Mouse (Mus musculus) hindbrain, embryonic 11.5 days (tissue): ENCODE data around the gene Gm20458. TPM values are rescaled to one million over a fixed set of nuclear protein-coding genes. Genes with fewer than 3 reads are reported as not detected.

Experiments
- ATAC-seq: fragments of 200-750 bp; cut with Nextera tagmentation; 2 replicates; pipeline ENCODE4 v1.8.0; 2017; ENCODE audit warnings: mild to moderate bottlenecking, moderate TSS enrichment, moderate library complexity; ENCODE audit not compliant: low FRiP score
- DNase-seq: peaks from one replicate; pipeline ENCODE4 v3.0.0-alpha.2; 2015; ENCODE audit warnings: low spot score
- H3K27ac ChIP-seq: fragments of 300-500 bp; sonication (generic); 2 replicates; pipeline ENCODE4 v1.5.1; 2014; ENCODE audit warnings: mild to moderate bottlenecking, low read depth, low read length
- H3K27me3 ChIP-seq: fragments of 300-500 bp; sonication (generic); 2 replicates; pipeline ENCODE4 v1.6.1; 2014; ENCODE audit warnings: mild to moderate bottlenecking, low read length, moderate library complexity, mixed read lengths; ENCODE audit not compliant: control insufficient read depth, insufficient read depth
- H3K36me3 ChIP-seq: fragments of 300-500 bp; sonication (generic); 2 replicates; pipeline ENCODE4 v1.6.1; 2014; ENCODE audit warnings: mild to moderate bottlenecking, low read length, moderate library complexity, mixed read lengths; ENCODE audit not compliant: control insufficient read depth, insufficient read depth
- H3K4me1 ChIP-seq: fragments of 300-500 bp; sonication (generic); replicated peaks from 2 replicates; pipeline ENCODE4 v1.6.1; 2014; ENCODE audit warnings: low read length, mixed read lengths; ENCODE audit not compliant: control insufficient read depth, insufficient read depth
- H3K4me2 ChIP-seq: fragments of 300-500 bp; sonication (generic); replicated peaks from 2 replicates; pipeline ENCODE4 v1.6.1; 2014; ENCODE audit warnings: mild to moderate bottlenecking, low read depth, low read length
- H3K4me3 ChIP-seq: fragments of 300-500 bp; sonication (generic); 2 replicates; pipeline ENCODE4 v1.5.1; 2014; ENCODE audit warnings: low read depth, low read length
- H3K9ac ChIP-seq: fragments of 300-500 bp; sonication (generic); 2 replicates; pipeline ENCODE4 v1.6.1; 2014; ENCODE audit warnings: low read depth, low read length
- H3K9me3 ChIP-seq: fragments of 300-500 bp; sonication (generic); 2 replicates; pipeline ENCODE4 v1.6.1; 2016; ENCODE audit warnings: low read length; ENCODE audit not compliant: control insufficient read depth
- WGBS: fragments of 180-500 bp; shearing (Covaris S2); extraction: QIAGEN DNeasy Blood & Tissue Kit; methylation state at CpG from one replicate; pipeline ENCODE4 v1.1.7; 2014; 5-methylcytosine and 5-hydroxymethylcytosine counted together
- polyA plus RNA-seq: library from polyadenylated mRNA; unstranded; fragments of >200 nt; fragmentation: Nextera tagmentation; extraction: Ambion mirVana; gene quantifications from 2 replicates; pipeline ENCODE4 v1.2.1, GENCODE M21; 2014

Gm20458 gene
- polyA plus RNA-seq = 4.8 and 5.4 TPM in 2 replicates

DNA sequence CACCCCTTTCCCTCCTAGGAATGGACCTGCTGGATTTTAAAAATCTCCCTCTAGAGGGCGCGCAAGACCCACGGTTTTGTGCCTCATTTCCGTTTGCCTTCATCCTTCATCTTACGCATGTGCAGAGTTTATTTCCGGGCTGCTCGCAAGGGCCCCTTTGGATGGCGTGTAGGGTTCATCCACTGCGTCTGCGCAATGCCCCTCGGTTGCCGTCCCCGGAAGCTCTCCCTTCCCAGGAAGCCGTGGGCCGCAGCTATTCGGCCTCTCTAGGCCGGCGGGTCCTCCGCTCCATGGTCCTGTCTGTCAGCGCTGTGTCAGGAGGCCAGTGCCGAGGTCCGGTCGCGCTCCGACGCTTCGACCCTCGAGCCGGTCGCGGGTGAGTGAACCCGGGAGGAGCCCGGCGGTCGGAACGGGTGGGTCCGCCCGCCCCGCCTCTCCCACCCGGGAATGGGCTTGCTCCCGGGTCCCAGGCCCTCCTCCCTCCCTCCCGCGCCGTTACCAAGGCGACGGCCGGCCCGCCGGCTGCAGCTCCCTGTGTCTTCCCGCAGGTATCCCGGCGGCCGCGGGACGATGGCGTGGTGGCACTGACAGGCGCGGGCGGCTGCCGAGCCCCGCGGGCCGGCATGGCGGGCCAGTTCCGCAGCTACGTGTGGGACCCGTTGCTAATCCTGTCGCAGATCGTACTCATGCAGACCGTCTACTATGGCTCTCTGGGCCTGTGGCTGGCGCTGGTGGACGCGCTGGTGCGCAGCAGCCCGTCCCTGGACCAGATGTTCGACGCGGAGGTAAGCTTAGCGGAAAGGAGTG, at the start of gene Gm20458:
Gene Gm20458 (plus strand): TSS at position 223 of the 807 bp plus-strand sequence.
- Histone ChIP-seq H3K9ac (peak within 1 kb of the TSS; percentile 79), H3K27me3 (no peaks in the 10 kb centered on the region), H3K27ac (peak within 1 kb of the TSS; percentile 89), H3K36me3 (0 out of 2 replicates have a peak, but pooled peaks cover 4% of the 10 kb centered on the region), H3K4me3 (peak within 1 kb of the TSS; percentile 85), H3K4me2 (peak within 1 kb of the TSS; percentile 68), H3K4me1 (peaks cover 9% of the 10 kb centered on the region; the same call in 1 of the 2 replicates), H3K9me3 (no peaks in the 10 kb centered on the region)
- ATAC-seq = peak; percentile 98
- peak; percentile 97 for DNase-seq
- WGBS = under 1% methylated on average over 65 of the region's 79 CpGs

DNA sequence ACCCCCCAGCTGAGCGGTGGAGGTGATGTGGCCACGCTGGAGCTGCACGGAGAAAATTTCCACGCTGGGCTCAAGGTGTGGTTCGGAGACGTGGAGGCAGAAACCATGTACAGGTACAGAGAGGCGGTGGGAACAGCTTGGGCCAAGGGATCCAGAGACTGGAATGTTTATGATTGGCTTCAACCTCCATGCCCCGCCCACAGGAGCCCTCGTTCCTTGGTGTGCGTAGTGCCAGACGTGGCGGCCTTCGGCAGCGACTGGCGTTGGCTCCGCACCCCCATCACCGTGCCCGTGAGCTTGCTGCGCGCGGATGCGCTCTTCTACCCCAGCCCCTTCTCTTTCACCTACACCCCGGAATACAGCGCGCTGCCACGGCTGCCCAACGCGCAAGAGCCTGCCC, 46.6 kb upstream of the Gm20458 start:
- DNase-seq = no peak
- Histone ChIP-seq H3K36me3 (no peaks in the 10 kb centered on the region), H3K27me3 (peaks cover 14% of the 10 kb centered on the region), H3K4me1 (no peaks in the 10 kb centered on the region), H3K27ac (no peak overlapping the region), H3K4me3 (no peak overlapping the region), H3K4me2 (0 out of 2 replicates have a peak overlapping the region, but pooled peaks have one; percentile 23), H3K9me3 (no peaks in the 10 kb centered on the region), H3K9ac (no peak overlapping the region)
- ATAC-seq = no peak
- 23% methylated on average over 27 of the region's 28 CpGs for WGBS

DNA sequence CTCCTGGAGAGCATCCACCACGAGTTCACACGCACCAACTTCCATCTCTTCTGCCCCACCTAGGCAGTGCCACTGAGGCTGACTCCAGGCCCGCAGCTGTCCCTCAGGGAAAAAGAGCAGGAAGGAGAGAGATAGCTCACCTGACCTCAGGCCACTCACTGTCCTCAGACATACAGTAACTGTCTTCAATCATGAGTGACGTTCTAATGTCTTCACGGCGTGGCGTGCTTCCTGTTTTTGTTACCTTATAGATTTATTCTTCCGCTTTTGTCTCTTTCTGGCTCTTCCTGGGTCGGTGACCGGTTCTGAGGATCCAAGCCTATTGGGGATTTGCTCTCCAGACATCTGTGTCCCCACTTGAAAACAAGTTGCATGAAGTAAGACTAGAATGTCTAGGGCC, 46.2 kb upstream of the Gm20458 start:
- DNase-seq = no peak
- H3K27ac ChIP-seq = no peak overlapping the region
- 80% methylated on average over 10 of the region's 10 CpGs for WGBS
- no peaks in the 10 kb centered on the region for H3K9me3 ChIP-seq
- H3K4me1 ChIP-seq = no peaks in the 10 kb centered on the region
- peaks cover 11% of the 10 kb centered on the region; the same call in 1 of the 2 replicates for H3K27me3 ChIP-seq
- ATAC-seq = no peak
- H3K4me2 ChIP-seq = 0 out of 2 replicates have a peak overlapping the region, but pooled peaks have one; percentile 23
- no peak overlapping the region for H3K4me3 ChIP-seq
- no peaks in the 10 kb centered on the region for H3K36me3 ChIP-seq
- H3K9ac ChIP-seq = no peak overlapping the region

DNA sequence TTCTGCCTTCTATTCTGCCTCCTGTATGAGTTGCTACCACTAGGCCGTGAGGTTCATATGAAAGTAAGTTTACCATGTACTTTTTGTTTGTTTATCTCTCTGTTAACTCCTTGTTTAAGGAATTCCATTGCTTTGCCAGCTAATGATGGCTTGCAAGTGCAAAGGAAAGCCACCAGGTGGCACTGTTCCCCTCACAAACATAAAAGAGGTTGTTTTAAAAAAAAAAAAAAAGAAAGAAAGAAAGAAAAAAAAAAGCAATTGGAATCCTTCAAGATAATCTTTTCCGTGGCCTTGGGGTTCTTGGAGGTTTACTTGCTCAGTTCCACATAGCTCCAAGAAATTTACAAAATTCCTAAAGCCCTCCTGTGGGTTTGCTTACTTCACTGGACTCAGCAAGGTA, 43.6 kb upstream of the Gm20458 start:
- peak; percentile 70 for DNase-seq
- WGBS = 3% methylated on average over 2 of the region's 2 CpGs

DNA sequence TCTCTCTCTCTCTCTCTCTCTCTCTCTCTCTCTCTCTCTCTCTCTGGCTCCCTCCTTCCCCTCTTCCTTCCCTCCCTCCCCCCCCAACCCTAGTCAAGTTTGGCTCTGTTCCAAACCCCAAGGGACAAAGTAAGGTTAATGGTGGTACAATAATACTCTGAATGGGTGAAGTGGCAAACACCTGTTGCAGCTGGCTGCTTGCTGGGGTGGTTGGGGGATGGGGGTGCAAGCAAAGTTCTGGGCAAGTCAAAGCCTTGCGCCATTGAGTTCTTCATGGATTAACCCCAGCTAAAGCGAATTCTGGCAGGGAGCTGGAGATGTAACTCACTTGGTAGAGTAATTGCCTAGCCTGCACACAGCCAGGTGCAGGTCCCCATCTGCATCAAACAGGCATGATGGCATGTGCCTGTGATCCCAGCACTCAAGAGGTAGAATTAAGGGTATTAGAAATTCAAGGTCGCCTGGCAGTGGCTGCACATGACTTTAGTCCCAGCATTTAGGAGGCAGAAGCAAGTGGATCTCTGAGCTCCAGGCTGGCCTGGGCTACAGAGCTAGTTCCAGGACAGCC, 42.4 kb upstream of the Gm20458 start:
- DNase-seq (no peak), ATAC-seq (no peak)
- Histone ChIP-seq H3K9me3 (no peaks in the 10 kb centered on the region), H3K27ac (no peak overlapping the region), H3K36me3 (no peaks in the 10 kb centered on the region), H3K4me3 (no peak overlapping the region), H3K27me3 (peaks cover 7% of the 10 kb centered on the region; the same call in 1 of the 2 replicates), H3K9ac (no peak overlapping the region), H3K4me2 (no peak overlapping the region), H3K4me1 (no peaks in the 10 kb centered on the region)
- 37% methylated on average over 3 of the region's 3 CpGs for WGBS

More for the DNA sequence above, 43.6 kb upstream of the Gm20458 start:
- Histone ChIP-seq H3K4me1 (no peaks in the 10 kb centered on the region), H3K4me3 (no peak overlapping the region), H3K36me3 (no peaks in the 10 kb centered on the region), H3K4me2 (no peak overlapping the region), H3K9ac (no peak overlapping the region), H3K9me3 (no peaks in the 10 kb centered on the region), H3K27me3 (peaks cover 7% of the 10 kb centered on the region; the same call in 1 of the 2 replicates), H3K27ac (no peak overlapping the region)
- ATAC-seq = no peak

DNA sequence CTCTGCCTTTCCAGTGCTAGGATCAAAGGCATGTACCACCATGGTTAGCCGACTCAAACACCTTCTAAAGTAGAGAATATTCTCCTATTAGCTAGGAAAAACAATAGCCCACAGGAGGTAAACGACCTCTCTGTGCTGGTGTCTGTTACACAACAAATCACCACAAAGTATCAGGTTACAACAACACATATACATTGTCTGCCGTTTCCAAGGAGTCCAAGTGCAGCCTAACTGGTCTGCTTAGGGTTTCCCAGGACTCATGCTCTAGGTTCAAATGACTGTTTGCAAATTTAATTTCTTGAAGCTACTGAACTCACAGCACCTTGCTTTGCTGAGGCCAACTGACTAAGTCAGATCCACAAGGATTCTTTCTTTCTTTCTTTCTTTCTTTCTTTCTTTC, 41.3 kb upstream of the Gm20458 start:
- Histone ChIP-seq H3K4me3 (no peak overlapping the region), H3K27ac (no peak overlapping the region), H3K27me3 (peaks cover 2% of the 10 kb centered on the region; the same call in 1 of the 2 replicates), H3K4me1 (no peaks in the 10 kb centered on the region), H3K9me3 (no peaks in the 10 kb centered on the region), H3K9ac (no peak overlapping the region), H3K36me3 (no peaks in the 10 kb centered on the region), H3K4me2 (no peak overlapping the region)
- 6% methylated on average over 3 of the region's 3 CpGs for WGBS
- no peak for ATAC-seq
- DNase-seq = no peak

DNA sequence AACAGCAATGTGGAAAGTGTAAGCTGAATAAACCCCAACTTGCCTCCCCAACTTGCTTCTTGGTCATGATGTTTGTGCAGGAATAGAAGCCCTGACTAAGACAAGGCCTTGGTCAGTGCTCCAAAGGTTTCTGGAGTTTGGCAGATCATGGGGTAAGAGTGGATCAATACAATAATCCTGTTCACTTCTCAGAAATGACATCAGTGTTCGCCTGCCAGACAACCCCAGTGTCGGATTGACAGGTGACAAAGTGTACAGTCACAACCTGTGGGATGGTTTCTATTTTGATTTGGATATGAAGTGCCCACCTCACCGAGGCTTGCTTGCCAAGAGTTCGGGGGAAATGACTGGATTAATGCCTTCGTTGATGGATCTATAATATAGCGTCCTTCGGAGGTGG, 39.5 kb upstream of the Gm20458 start:
- no peaks in the 10 kb centered on the region for H3K4me1 ChIP-seq
- DNase-seq (no peak), ATAC-seq (no peak)
- no peaks in the 10 kb centered on the region for H3K36me3 ChIP-seq
- 91% methylated on average over 7 of the region's 7 CpGs for WGBS
- no peak overlapping the region for H3K9ac ChIP-seq
- H3K27me3 ChIP-seq = no peaks in the 10 kb centered on the region
- H3K27ac ChIP-seq = no peak overlapping the region
- H3K4me2 ChIP-seq = no peak overlapping the region
- no peaks in the 10 kb centered on the region for H3K9me3 ChIP-seq
- no peak overlapping the region for H3K4me3 ChIP-seq

DNA sequence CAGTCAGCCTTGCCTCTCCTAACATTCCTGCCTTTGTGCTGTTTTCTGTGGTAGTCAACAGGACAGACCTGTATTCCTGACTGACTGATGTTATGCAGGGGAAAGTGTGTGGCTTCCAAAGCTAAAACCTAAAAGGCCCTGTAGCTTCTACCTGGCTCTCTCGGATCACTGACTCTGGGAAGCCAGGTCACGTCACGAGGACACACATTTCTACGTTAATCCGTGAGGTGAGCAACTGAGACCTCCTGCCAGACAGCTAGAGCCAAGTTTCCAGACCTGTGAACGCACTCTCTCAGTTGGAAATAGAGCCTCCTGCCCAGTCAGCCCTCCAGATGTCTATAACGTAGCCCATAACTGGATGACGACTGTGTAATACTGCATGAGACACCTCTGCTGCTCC, 38.8 kb upstream of the Gm20458 start:
- H3K4me2 ChIP-seq = no peak overlapping the region
- H3K27me3 ChIP-seq = no peaks in the 10 kb centered on the region
- no peak overlapping the region for H3K27ac ChIP-seq
- DNase-seq (no peak), ATAC-seq (no peak)
- WGBS = 92% methylated on average over 8 of the region's 8 CpGs
- H3K9me3 ChIP-seq = no peaks in the 10 kb centered on the region
- H3K36me3 ChIP-seq = no peaks in the 10 kb centered on the region
- no peak overlapping the region for H3K4me3 ChIP-seq
- H3K4me1 ChIP-seq = no peaks in the 10 kb centered on the region
- H3K9ac ChIP-seq = no peak overlapping the region
